Mouse (Mus musculus) megakaryocyte-erythroid progenitor cell, adult 5-6 weeks (primary cell): Measurements from ENCODE around the gene Pacsin2. TPM values are rescaled to one million over a fixed set of nuclear protein-coding genes. Genes with fewer than 3 reads are reported as not detected.
"Not testable (repeated sequence)": the region's sequence is repeated elsewhere in the genome, so short reads cannot be mapped to it uniquely, and the experiment has no call there.

Experiments used
- ATAC-seq: replicated peaks from 2 replicates; pipeline ENCODE4 v1.8.0; 2016; ENCODE audit warnings: mild to moderate bottlenecking, inconsistent platforms; ENCODE audit not compliant: severe bottlenecking, poor library complexity, low FRiP score, low TSS enrichment
- total RNA-seq, 2 experiments: library from RNA; stranded (forward) in 1 of 2; stranded (reverse) in 1 of 2; fragments of 200-1000, 215-1000 nt in 1 of 2; fragments of >200 nt in 1 of 2; fragmentation: Nextera tagmentation in 1 of 2; gene quantifications; 2 replicates each; pipeline ENCODE4 v1.2.3; 2014 to 2017

The Pacsin2 gene
- total RNA-seq, 2 experiments from 2014 or later, result 86.5 to 138 TPM

DNA sequence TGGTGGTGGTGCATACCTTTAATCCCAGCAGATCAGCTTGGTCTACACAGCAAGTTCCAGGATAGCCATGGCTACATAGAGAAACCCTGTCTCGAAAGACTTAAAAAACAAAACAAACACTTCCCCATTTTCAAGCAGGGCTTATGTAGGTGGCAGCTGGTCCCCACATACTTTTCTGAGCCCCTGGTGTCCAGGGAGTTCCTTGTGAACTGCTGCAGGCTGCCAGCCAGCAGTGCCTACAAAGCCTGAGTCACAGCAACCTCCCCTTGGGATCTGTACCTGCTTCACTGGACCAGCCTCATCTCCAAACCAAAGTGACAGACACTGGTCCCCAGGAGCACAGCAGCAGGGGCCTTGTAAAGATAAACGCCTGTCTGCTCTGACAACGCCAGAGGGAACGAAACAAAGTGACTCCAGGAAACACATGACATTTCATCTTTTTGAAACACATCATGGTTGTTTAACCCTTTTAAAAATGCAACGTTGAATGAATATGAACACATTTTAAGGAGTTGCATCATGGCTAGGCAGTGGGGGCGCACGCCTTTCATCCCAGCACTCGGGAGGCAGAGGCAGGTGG, 18.3 kb upstream of the Pacsin2 start:
- ATAC-seq, result 0 out of 2 replicates have a peak, but pooled peaks have one; percentile 39

DNA sequence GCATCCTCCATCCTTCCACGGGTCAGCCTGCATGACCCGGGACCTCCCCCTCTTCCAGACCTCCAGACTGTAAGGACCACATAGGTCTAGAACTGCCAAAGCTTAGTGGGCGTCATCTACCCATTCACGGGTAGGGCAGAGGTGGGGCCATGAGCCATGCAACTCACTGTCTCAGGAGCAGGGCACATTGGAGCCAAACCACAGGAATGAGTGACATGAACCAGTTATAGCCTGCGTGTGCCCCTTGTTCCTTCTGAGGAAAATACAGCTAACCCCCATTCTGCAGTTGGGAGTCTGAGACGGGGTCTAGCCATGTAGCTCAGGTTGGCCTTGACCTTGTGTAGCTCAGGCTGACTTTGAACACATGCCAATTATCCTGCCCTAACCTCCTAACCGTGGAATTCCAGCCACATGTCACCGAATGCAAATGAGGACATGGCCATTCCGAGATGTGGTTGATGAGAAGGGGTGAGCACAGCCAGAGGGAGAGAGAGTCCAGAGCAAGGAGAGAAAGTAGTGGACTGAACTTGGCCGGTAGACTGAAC, 16.9 kb upstream of the Pacsin2 start:
- no peak for ATAC-seq

DNA sequence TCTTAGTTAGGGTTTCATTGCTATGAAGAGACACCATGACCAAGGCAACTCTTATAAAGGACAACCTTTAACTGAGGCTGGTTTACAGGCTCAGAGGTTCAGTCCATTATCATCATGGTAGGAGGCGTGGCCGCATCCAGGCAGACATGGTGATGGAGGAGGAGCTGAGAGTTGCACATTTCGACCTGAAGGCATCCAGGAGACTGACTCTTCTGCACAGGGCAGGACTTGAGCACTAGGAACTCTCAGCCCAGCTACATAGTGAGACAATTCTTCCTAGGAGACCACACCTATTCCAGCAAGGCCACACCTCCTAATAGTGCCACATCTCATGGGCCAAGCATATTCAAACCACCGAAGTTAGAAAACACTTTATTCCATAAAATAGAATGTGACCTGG, 15.4 kb upstream of the Pacsin2 start:
- ATAC-seq, result no peak

DNA sequence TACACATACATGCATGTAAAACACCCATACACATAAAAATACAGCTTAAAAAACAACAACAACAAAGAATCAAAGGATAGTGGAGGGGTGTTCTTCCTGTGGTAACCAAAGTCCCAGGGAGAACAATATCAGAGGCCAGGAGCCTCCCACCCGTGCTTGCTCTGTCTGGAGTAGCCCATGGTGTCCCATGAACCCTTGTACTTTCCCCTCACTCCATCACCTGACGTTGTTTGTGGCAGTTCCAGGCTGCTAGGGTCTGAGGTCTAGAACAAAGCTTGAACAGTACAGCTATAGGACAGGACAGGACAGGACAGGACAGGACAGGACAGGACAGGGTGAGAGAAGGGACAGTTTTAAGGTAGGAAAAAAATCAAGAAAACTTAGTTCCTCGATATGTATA, 13.7 kb upstream of the Pacsin2 start:
- ATAC-seq, result no peak

DNA sequence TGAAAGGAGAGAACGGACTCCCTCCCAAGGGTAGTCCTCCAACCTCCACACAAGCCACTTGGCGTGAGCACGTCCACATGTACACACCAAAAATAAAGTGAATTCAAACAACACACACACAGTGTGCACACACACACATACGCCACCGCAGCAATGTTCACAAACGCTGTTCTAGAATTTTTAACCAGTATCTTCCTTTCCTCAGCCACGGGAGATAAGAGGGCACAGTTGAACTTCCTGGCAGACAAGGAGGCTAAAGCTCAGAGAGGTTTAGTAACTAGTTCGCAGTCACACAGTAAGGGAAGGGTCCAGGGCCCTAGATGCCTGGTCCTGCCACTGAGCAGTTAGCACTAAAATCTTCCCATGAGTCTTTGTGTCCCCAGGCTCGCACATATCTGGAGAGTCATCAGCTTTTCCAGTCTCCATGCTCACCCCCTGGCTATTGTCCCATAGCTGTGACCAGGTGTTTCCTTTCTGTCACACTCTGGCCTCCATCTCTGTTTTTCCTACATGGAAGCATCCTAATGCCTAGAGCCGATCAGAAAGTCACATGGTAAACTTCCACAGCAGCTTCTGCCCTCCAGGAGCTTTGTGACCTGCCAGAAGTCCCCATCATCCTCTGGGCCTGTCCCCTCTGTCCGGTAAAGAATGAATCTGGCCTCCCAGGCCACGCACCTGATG, 12.3 kb upstream of the Pacsin2 start:
- ATAC-seq, result no peak

DNA sequence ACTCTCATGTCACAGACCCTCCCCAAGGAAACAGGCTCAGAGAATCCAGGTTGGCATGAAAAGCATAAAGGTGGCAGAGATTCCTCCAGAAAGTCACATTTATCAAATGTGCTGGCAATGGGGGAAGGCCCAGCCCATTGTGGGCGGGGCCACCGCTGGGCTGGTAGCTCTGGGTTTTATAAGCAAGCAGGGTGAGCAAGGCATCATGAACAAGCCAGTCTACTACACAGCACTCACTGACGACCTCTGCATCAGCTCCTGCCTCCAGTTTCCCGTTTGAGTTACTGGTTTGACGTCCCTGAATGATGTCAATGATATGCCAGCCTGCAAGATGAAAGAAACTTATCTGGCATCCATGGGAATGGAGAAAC, 10.0 kb upstream of the Pacsin2 start:
- peak; percentile 67 for ATAC-seq

DNA sequence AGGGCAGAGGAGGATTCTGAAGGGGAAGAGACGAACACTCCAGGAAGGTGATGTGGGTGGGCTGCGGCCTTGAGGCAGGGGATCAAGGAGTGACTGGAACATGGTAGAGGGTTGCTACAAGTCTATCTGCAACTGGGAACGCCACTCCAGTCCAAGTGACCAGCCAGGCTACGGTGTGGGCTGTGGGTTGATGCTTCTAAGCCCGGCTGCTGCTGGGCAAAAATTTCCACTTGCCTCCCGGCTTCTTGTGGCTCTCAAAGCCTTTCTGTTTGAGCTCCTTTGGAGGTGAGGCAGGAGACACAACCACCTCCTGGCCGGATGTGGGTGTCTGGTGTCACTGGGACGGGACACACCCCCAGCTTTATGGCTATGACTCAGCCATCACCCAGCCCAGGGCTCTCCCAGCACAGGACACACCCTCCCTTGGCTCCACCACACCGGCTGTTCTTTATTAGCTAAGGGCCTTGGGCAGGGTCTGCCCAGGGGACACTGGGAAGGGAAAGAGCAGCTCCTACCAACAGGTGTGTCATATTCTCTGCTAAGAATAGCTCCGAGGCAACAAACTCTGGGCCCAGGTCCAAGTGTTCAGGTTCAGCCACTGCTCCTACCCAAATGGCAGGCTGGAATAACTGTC, 9.5 kb upstream of the Pacsin2 start:
- ATAC-seq, result peak; percentile 88

DNA sequence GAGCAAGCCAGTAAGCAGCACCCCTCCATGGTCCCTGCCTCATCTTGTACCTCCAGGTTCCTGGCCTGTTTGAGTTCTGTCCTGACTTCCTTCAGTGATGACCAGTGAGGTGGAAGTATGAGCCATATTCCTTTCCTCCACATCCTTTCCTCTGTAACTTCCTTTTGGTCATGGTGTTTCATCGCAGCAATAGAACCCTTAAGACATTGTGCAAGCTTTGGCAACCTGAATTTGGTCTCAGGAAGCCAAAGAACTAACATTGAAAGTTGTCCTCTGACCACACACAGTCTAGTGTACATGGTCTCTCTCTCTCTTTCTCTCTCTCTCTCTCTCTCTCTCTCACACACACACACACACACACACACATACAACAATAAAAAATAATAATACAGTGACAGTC, 8.8 kb upstream of the Pacsin2 start:
- ATAC-seq, result no peak

DNA sequence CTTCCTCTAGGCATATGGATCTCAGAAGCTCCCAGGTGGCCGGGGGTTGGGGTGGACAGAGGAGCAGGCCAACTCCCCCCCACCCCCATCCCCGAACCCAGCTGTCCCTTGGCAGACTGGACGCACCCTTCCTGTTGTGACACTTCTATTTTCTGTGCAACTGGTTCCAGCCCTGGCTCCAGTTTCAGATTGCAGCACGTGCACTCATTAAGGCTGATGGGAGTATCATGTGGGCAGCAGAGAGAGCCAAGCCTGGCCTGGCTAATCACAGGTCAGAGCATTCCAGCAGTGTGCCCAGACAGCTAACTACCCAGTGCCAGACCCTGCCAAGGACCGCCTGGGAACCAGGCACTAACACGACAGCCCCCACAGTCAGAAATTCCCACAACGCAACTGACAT, 7.1 kb upstream of the Pacsin2 start:
- ATAC-seq, result no peak

DNA sequence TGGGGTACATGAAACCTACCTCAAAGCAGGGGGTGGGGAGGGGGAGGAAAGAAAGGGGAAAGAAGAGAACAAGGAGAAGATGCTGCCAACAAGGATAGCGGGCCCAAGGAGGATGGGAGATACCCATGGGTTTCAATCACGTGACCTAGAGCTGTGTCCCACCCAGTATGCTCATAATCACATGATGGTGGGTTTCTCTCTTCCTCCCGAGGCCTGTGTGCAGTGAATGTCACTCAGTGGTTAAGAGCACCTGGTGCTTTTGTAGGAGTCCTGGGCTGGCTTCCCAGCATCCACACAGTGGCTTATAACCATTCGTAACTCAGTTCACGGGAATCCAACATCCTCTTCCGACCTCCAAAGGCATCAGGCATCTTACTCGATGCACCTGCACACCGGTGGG, 6.0 kb upstream of the Pacsin2 start:
- no peak for ATAC-seq

DNA sequence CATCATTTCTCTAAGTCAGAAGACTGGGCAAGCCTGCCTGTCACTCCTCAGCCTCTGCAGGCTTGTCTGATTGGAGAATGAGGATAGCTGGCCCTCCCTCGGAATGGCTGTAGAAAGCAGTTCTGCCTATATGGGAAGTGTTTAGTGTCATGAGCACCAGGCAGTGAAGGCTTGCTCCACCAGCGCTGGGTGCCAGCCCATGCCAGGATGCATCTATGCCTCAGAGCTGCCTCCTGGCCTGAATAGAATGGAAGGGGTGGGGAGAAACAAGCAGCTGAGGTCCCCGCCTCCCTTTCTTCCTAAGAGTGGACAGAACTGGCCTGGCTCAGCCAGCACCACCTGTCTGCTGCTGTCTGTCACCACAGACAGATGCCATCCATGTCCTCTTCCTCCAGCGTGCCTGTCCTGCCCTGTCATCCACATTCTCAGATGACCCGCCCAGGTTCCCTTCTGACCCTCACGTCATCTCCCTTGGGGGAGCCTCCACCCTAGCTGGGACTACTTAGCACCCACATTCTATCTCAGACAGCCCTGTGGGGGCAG, 4.9 kb upstream of the Pacsin2 start:
- ATAC-seq, result no peak

DNA sequence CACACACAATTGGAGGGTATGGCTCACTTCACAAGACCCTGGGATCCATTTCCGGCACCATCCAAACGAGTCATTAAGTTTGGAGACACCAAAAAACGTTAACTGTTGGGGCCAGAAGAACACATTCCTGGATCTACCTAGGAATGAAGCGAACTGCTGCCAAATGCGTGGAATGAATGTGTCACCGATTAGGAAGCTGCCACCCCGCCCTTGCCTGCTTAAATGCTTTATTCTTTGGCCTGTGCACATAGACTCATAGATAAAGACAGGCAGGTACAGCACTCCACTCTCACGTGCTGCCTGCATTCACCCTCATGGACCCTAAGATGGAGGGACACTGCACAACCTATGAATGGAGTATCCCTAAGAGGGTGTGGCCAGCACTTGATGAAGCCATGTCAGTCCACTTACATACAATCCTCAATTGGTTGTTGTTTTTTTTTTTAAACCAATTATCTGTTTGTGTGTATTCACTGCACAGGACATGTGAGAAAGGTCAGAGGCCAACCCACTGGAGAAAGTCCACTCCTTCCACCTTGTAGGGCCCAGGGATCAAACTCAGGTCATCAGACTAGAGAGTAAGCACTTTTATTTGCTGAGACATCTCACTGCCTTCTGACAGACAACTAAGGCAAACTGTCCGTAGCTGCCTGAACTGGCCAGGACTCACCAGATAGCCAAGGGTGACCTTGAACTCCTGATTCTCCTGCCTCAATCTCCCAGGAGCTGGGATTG, 3.0 kb upstream of the Pacsin2 start:
- no peak for ATAC-seq

DNA sequence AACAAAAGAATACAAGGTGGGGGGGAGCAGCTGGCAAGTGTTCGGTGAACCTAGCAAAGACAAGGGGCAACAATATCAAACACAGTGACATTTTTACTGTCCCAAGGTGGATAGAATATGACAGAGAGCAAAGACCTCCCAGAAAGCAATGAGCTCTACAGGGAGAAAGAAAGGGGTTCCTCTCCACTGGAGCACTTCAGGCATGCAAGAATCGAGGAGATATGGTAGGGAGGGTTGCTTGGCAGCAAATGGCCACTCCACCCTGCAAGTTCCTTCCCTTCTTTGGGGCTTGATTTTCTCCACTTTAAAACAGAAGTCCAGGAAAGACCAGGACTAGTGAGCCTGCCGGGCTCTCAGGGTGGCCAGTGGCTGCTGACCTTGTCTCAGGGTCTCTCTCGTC, 1.9 kb upstream of the Pacsin2 start:
- ATAC-seq, result no peak

DNA sequence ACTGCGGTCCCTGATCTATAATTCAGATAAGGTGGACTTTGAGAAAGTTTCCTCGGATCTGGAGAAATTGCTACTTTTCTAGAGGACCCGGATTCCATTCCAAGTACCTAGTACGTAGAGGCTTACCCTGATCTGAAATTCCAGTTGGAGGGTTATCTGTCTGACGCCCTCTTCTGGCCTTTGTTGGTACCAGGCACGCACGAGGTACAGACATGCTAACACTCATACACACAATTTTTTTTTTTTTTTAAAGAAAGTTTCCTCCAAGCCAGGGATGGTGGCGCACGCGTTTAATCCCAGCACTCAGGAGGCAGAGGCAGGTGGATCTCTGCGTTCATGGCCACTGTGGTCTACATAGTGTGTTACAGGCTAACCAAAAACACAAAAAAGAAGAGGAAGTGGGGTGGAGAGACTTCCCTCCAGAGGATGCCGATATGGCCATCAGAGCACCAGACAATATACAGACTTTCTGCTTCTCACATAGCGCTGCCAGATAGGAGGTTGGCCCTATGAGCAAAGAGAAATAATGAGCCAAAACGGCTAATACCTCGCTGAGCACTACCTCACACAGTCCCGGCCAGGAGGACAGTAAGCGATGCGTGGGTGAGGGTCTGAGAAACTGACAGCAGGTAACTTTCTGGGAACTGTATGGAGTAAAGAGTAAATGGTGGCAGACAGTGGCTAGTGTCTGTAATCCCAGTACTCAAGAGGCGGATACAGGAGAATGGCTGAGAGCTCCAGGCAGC, 672 bp upstream of the Pacsin2 start:
- ATAC-seq, result no peak; the same call in none of the 2 replicates

DNA sequence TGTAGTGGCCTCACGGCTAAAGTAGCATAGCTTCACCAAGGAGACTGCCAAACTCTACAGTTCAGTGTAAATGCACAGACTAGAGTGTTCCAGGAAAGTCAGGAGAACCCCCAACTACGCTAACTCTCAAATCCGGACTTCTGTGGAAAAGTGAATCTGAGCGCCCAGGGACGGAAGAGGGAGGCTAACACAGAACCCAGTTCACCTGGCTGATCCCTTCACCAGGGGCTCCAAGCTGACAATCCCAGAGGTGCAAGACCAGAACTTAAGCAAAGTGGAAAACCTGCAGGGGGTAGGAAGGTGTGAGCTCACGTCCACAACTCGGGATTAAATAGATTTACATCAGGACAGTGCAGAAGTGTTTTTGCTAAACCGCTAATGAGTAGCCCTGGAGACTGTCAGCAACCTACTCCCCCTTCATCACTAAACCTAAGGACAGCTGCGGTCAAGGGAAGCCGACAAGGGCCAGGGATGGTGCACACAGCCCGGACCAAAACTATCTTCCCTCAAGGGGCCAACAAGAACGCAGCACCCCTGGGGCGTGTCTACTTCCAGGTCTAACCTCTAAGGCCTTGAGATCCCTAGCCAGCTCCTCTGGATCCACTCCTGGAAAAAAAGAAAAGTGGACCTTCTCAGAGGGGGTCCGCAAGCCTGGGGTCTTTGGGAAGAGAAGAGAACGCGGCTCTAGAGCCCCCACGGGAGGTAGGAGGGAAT, 880 bp downstream of the Pacsin2 start:
- ATAC-seq, result no peak

DNA sequence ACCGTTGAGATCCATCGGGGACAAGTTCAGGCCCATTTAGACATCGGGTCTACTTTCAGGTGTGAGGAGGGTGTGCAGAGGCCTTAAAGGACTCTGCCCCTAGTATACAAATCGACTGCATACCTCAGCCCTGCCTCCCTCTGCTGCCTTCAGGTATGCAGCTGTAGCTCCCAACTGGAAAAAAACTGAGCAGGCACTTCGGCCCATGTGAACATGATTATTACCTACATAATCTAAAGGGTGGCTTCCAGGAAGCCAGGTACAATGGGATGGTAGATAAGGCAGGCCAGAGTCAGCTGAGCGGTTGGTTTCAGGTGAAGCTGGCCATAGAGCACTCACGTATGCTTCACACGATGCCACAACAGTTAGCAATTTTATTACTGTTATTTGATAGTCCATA, 2.1 kb downstream of the Pacsin2 start:
- ATAC-seq, result not testable (repeated sequence)

DNA sequence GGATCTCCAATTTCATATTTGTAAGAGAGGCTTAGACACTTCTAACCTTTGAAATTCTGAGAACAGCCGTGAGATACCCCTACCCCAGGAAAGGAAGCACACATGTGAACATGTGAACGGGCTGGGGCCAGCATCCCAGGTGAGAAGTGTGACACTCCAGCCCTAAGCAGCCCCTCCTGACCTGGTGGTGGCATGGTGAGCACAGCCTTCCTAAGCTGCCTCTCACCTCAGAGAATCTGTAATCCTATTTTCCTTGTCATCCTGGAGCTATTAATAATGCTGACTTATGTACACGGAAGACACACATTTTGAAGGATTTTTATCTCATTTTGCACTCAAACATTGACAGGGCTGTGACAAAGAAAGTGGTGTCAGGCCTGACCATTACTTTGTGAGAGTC, 3.5 kb downstream of the Pacsin2 start:
- no peak for ATAC-seq

DNA sequence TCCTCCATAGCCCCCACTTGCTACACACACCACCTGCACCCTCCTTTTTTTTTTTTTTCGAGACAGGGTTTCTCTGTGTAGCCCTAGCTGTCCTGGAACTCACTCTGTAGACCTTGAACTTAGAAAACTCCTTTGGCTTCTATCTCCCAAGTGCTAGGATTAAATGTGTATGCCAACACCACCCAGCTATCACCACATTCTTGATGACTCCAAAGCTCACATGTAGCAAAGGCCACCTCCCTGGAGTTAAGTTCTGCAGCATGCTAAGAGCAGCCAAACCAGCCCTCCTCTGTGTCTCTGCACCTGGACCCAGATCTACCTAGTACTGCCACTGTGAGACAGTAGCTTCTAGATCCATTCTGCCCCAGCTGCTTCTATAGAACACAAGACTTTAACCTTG, 6.9 kb downstream of the Pacsin2 start:
- ATAC-seq, result no peak

DNA sequence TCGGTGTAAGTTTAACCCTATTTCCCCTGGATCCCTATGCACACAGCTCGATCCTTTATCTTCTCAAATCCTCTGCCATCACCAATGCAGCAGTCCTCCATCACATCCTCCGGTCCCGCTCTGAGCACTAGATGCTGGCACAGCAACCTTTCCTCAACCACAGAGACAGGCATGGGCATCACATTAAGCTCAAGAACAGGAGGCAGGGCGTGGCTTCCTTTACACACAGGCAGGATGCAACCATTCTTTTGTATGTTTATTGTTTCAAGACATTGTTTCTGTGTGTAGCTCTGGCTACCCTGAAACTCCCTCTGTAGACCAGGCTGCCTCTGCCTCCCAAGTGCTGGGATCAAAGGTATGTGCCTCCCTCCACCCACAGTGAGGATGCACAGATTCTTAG, 8.8 kb downstream of the Pacsin2 start:
- ATAC-seq, result no peak
